Mouse (Mus musculus) midbrain, postnatal 0 days (tissue): ENCODE data around the gene Gpc3. TPM values are rescaled to one million over a fixed set of nuclear protein-coding genes. Genes with fewer than 3 reads are reported as not detected.
"Not testable (repeated sequence)": the region's sequence is repeated elsewhere in the genome, so short reads cannot be mapped to it uniquely, and the experiment has no call there.

Experiments
- ATAC-seq: fragments of 200-750 bp; cut with Nextera tagmentation; 2 replicates; pipeline ENCODE4 v1.8.0; 2017; ENCODE audit warnings: moderate number of reproducible peaks, mild to moderate bottlenecking, moderate TSS enrichment, moderate library complexity; ENCODE audit not compliant: low FRiP score
- DNase-seq: peaks from one replicate; pipeline ENCODE4 v3.0.0-alpha.2; 2015; ENCODE audit warnings: low spot score
- H3K27ac ChIP-seq: fragments of 300-500 bp; sonication (generic); 2 replicates; pipeline ENCODE4 v1.5.1; 2014; ENCODE audit warnings: low read depth, mild to moderate bottlenecking, low read length, mixed read lengths
- H3K27me3 ChIP-seq: fragments of 300-500 bp; sonication (generic); 2 replicates; pipeline ENCODE4 v1.6.1; 2014; ENCODE audit warnings: low read length, control low read depth, mixed read lengths; ENCODE audit not compliant: insufficient read depth
- H3K36me3 ChIP-seq: fragments of 300-500 bp; sonication (generic); 2 replicates; pipeline ENCODE4 v1.6.1; 2014; ENCODE audit warnings: low read length, control low read depth, mixed read lengths; ENCODE audit not compliant: insufficient read depth
- H3K4me1 ChIP-seq: fragments of 300-500 bp; sonication (generic); 2 replicates; pipeline ENCODE4 v1.6.1; 2014; ENCODE audit warnings: mild to moderate bottlenecking, control low read depth, antibody characterized with exemption, low read length, mixed read lengths; ENCODE audit not compliant: insufficient read depth
- H3K4me2 ChIP-seq: fragments of 300-500 bp; sonication (generic); 2 replicates; pipeline ENCODE4 v1.6.1; 2014; ENCODE audit warnings: low read depth, mild to moderate bottlenecking, low read length, mixed read lengths; ENCODE audit not compliant: poor library complexity, severe bottlenecking
- H3K4me3 ChIP-seq: fragments of 300-500 bp; sonication (generic); 2 replicates; pipeline ENCODE4 v1.5.1; 2014; ENCODE audit warnings: low read depth, mild to moderate bottlenecking, low read length, moderate library complexity
- H3K9ac ChIP-seq: fragments of 300-500 bp; sonication (generic); replicated peaks from 2 replicates; pipeline ENCODE4 v1.6.1; 2014; ENCODE audit warnings: mild to moderate bottlenecking, low read length, moderate library complexity, mixed read lengths; ENCODE audit not compliant: poor library complexity, severe bottlenecking
- H3K9me3 ChIP-seq: fragments of 300-500 bp; sonication (generic); 2 replicates; pipeline ENCODE4 v1.6.1; 2016; ENCODE audit warnings: low read length, control low read depth
- CTCF ChIP-seq: IDR thresholded peaks from 2 replicates; pipeline ENCODE4 v1.5.1; 2016; ENCODE audit warnings: antibody characterized with exemption, mild to moderate bottlenecking
- WGBS: fragments of 180-500 bp; shearing (Covaris S2); extraction: QIAGEN DNeasy Blood & Tissue Kit; methylation state at CpG from one replicate; pipeline ENCODE4 v1.1.7; 2014; 5-methylcytosine and 5-hydroxymethylcytosine counted together
- polyA plus RNA-seq: library from polyadenylated mRNA; unstranded; fragments of >200 nt; fragmentation: Nextera tagmentation; extraction: Ambion mirVana; gene quantifications from 2 replicates; pipeline ENCODE4 v1.2.1, GENCODE M21; 2015
- total RNA-seq: library from RNA; depleted of rRNA; stranded (reverse); fragments of >200 nt; gene quantifications from 2 replicates; pipeline ENCODE4 v1.2.3, GENCODE M21; 2014

Gene Gpc3
- total and polyA plus RNA-seq, 2 experiments from 2014 or later = 19.3 to 69.3 TPM

- Histone ChIP-seq H3K36me3 (no peaks in the 10 kb centered on the region), H3K4me1 (no peaks in the 10 kb centered on the region), H3K27ac (no peak overlapping the region), H3K9ac (no peak overlapping the region), H3K27me3 (no peaks in the 10 kb centered on the region), H3K4me3 (no peak overlapping the region), H3K4me2 (no peak overlapping the region), H3K9me3 (no peaks in the 10 kb centered on the region)
- DNase-seq (no peak), ATAC-seq (no peak)
- WGBS = 94% methylated on average over 4 of the region's 4 CpGs
- TF ChIP-seq CTCF = no peak
These were observed 251.3 kb downstream of the Gpc3 start for GRCm38 (mm10) chrX:52362241-52363011.

GRCm38 (mm10) chrX:52352981-52353380, 260.8 kb downstream of the Gpc3 start:
- Histone ChIP-seq H3K4me3 (no peak overlapping the region), H3K27ac (no peak overlapping the region), H3K9ac (no peak overlapping the region), H3K4me2 (no peak overlapping the region), H3K4me1 (no peaks in the 10 kb centered on the region), H3K36me3 (no peaks in the 10 kb centered on the region), H3K9me3 (no peaks in the 10 kb centered on the region), H3K27me3 (no peaks in the 10 kb centered on the region)
- WGBS = 69% methylated on average over 4 of the region's 4 CpGs
- no peak for TF ChIP-seq CTCF
- no peak for DNase-seq
- no peak for ATAC-seq

- not testable (repeated sequence) for ATAC-seq, H3K27ac ChIP-seq, H3K4me2 ChIP-seq, DNase-seq, H3K36me3 ChIP-seq, H3K4me3 ChIP-seq, H3K9me3 ChIP-seq, H3K4me1 ChIP-seq, H3K27me3 ChIP-seq, H3K9ac ChIP-seq
- 73% methylated on average over 5 of the region's 5 CpGs for whole genome bisulfite sequencing
These were observed 263.1 kb downstream of the Gpc3 start for GRCm38 (mm10) chrX:52350631-52351030.

- WGBS = 38% methylated on average over 6 of the region's 6 CpGs
- no peaks in the 10 kb centered on the region for H3K9me3 ChIP-seq
- no peak for ATAC-seq
- H3K4me2 ChIP-seq = no peak overlapping the region
- no peak for TF ChIP-seq CTCF
- no peak for DNase-seq
- H3K4me1 ChIP-seq = no peaks in the 10 kb centered on the region
- H3K36me3 ChIP-seq = no peaks in the 10 kb centered on the region
- no peak overlapping the region for H3K9ac ChIP-seq
- H3K27ac ChIP-seq = no peak overlapping the region
- H3K27me3 ChIP-seq = no peaks in the 10 kb centered on the region
- no peak overlapping the region for H3K4me3 ChIP-seq
These were observed 265.0 kb downstream of the Gpc3 start for GRCm38 (mm10) chrX:52348773-52349172.

GRCm38 (mm10) chrX:52344018-52344417, 269.7 kb downstream of the Gpc3 start:
- H3K27ac ChIP-seq = no peak overlapping the region
- WGBS = 83% methylated on average over 3 of the region's 3 CpGs
- H3K4me2 ChIP-seq = no peak overlapping the region
- no peaks in the 10 kb centered on the region for H3K4me1 ChIP-seq
- TF ChIP-seq CTCF = no peak
- no peaks in the 10 kb centered on the region for H3K9me3 ChIP-seq
- DNase-seq (no peak), ATAC-seq (no peak)
- H3K9ac ChIP-seq = no peak overlapping the region
- H3K36me3 ChIP-seq = no peaks in the 10 kb centered on the region
- no peak overlapping the region for H3K4me3 ChIP-seq
- H3K27me3 ChIP-seq = no peaks in the 10 kb centered on the region

- DNase-seq (peak; percentile 2), ATAC-seq (no peak)
- H3K9me3 ChIP-seq = no peaks in the 10 kb centered on the region
- no peaks in the 10 kb centered on the region for H3K4me1 ChIP-seq
- H3K4me3 ChIP-seq = no peak overlapping the region
- no peak overlapping the region for H3K9ac ChIP-seq
- no peaks in the 10 kb centered on the region for H3K27me3 ChIP-seq
- no peak for TF ChIP-seq CTCF
- WGBS = 39% methylated on average over 3 of the region's 3 CpGs
- no peak overlapping the region for H3K27ac ChIP-seq
- H3K36me3 ChIP-seq = no peaks in the 10 kb centered on the region
- H3K4me2 ChIP-seq = no peak overlapping the region
These were observed 273.5 kb downstream of the Gpc3 start for GRCm38 (mm10) chrX:52340251-52340650.
